Mouse (Mus musculus) small intestine, adult 2 months (tissue): Measurements from ENCODE around the gene Ptf1a.

Experiments
- CTCF ChIP-seq: fragments of 200-500 bp; IDR thresholded peaks from 2 replicates; pipeline ENCODE4 v1.5.1; 2012; ENCODE audit warnings: low read depth, mild to moderate bottlenecking, control low read depth, inconsistent platforms, low read length, moderate library complexity, mixed read lengths; ENCODE audit not compliant: insufficient replicate concordance, insufficient read length; ENCODE audit errors: extremely low read depth
- POLR2A ChIP-seq: fragments of 200-500 bp; IDR thresholded peaks from 2 replicates; pipeline ENCODE4 v1.6.1; 2012; ENCODE audit warnings: low read depth, mild to moderate bottlenecking, control low read depth, inconsistent platforms, low read length, moderate library complexity

DNA sequence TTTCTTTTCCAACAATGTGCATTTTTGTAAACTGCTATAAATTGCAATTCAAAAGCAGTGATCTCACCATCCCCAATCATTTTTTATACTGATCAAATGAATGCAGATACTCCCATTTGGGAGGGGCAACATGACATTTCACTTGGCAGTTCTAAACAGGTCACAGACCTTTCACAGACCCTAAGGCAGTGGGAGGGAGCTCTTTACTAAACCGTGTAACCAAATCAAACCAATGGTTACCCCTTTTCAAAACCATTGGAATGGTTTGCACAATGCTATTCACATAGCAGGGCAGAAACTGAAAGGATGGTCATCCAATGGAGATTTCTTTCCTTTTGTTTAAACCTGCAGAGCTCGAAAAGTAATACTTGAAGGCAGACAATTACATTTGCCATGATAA is 13.3 kb downstream of the Ptf1a start:
- TF ChIP-seq CTCF (no peak), POLR2A (no peak)
